Mouse (Mus musculus): Measurements from ENCODE around the gene Fhit. TPM values are rescaled to one million over a fixed set of nuclear protein-coding genes. Genes with fewer than 3 reads are reported as not detected.

The Fhit gene
- polyA plus RNA-seq, 1 experiment from 2014 or later, result 4.5 TPM

DNA sequence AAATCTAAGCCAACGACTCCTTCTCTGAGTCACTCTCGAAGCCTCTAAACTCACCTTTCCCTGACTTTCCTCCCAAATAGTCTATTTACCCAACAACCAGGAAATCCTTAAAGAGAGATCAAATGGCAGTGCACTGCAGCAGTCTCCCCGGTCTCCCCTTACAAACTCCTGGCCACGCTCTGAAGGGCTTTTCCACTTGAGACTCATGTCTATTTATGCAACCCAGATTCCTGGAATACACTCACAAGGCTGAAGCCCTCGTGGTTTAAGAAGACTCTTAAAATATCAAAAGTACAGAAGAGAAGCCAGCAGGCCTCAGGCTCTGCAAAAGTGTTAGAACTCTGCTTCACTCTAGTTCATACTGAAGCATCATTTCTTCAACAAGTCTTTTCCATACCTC lies 1155.6 kb downstream of the Fhit start:
- H3K27ac ChIP-seq (ENCODE audit: low read depth, low read length), result no peak overlapping the region
- no peak overlapping the region for H3K4me2 ChIP-seq (ENCODE audit: low read depth)
- no peak for DNase-seq (ENCODE audit: low spot score)
- ATAC-seq (ENCODE audit: insufficient read depth, low FRiP score, low TSS enrichment), result no peak
- H3K36me3 ChIP-seq (ENCODE audit: control insufficient read depth, insufficient read depth, low read length), result no peaks in the 10 kb centered on the region
- H3K4me3 ChIP-seq (ENCODE audit: low read depth, low read length), result no peak overlapping the region
- H3K9ac ChIP-seq (ENCODE audit: low read length), result no peak overlapping the region
- WGBS, result 83% methylated on average over 5 of the region's 5 CpGs
- no peaks in the 10 kb centered on the region for H3K9me3 ChIP-seq (ENCODE audit: control insufficient read depth, low read length)
- H3K27me3 ChIP-seq (ENCODE audit: control insufficient read depth, insufficient read depth, low read length), result no peaks in the 10 kb centered on the region
- no peaks in the 10 kb centered on the region for H3K4me1 ChIP-seq (ENCODE audit: control insufficient read depth, insufficient read depth, low read length)

DNA sequence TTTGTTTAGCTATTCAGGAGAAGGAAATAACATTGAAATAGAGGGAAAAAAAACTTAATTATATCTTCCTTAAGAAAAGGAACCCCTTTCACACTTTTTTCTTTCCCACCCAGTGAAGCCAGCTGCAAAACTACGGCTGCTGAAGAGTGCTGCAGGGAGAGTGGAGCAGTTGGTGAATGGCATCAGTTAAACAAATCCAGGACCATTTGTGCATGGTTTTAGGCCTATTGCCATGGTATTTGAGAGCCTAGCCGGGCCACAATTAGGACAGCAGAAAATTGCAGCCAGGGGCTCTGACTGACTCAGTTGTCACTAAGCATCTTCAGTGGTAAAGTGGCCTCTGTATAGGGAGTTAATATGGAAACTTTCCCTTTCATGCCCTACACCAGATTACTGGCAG lies 1158.0 kb downstream of the Fhit start:
- Histone ChIP-seq H3K4me2 (ENCODE audit: low read depth) (no peak overlapping the region), H3K9ac (ENCODE audit: low read length) (no peak overlapping the region), H3K27ac (ENCODE audit: low read depth, low read length) (no peak overlapping the region), H3K4me3 (ENCODE audit: low read depth, low read length) (no peak overlapping the region), H3K4me1 (ENCODE audit: control insufficient read depth, insufficient read depth, low read length) (no peaks in the 10 kb centered on the region), H3K9me3 (ENCODE audit: control insufficient read depth, low read length) (no peaks in the 10 kb centered on the region), H3K27me3 (ENCODE audit: control insufficient read depth, insufficient read depth, low read length) (no peaks in the 10 kb centered on the region), H3K36me3 (ENCODE audit: control insufficient read depth, insufficient read depth, low read length) (no peaks in the 10 kb centered on the region)
- ATAC-seq (ENCODE audit: insufficient read depth, low FRiP score, low TSS enrichment), result no peak
- no peak for DNase-seq (ENCODE audit: low spot score)
- 56% methylated on average over 2 of the region's 2 CpGs for WGBS

DNA sequence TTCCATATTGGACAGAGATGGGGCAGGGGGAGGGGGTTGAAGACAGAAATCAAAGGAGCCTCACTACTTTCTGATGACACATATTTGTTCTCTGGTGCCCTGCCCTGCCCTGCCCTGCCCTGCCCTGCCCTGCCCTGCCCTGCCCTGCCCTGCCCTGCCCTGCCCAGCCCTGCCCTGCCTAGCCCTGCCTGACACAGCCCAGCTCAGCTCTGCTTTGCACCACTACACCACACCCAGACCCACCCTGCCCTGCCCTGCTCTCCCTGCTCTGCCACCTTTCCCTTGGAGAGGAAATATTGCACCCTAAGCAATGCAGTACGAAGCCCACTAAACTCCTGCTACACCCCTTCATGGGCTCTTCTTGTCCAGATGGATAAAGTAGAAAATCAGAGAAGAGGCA lies 1171.2 kb downstream of the Fhit start:
- 88% methylated on average over 1 of the region's 1 CpGs for whole genome bisulfite sequencing
- no peaks in the 10 kb centered on the region for H3K36me3 ChIP-seq (ENCODE audit: control insufficient read depth, insufficient read depth, low read length)
- H3K4me1 ChIP-seq (ENCODE audit: control insufficient read depth, insufficient read depth, low read length), result no peaks in the 10 kb centered on the region
- DNase-seq (ENCODE audit: low spot score) (no peak), ATAC-seq (ENCODE audit: insufficient read depth, low FRiP score, low TSS enrichment) (no peak)
- no peak overlapping the region for H3K4me3 ChIP-seq (ENCODE audit: low read depth, low read length)
- H3K27me3 ChIP-seq (ENCODE audit: control insufficient read depth, insufficient read depth, low read length), result no peaks in the 10 kb centered on the region
- H3K9me3 ChIP-seq (ENCODE audit: control insufficient read depth, low read length), result no peaks in the 10 kb centered on the region
- H3K9ac ChIP-seq (ENCODE audit: low read length), result no peak overlapping the region
- H3K4me2 ChIP-seq (ENCODE audit: low read depth), result no peak overlapping the region
- H3K27ac ChIP-seq (ENCODE audit: low read depth, low read length), result no peak overlapping the region

DNA sequence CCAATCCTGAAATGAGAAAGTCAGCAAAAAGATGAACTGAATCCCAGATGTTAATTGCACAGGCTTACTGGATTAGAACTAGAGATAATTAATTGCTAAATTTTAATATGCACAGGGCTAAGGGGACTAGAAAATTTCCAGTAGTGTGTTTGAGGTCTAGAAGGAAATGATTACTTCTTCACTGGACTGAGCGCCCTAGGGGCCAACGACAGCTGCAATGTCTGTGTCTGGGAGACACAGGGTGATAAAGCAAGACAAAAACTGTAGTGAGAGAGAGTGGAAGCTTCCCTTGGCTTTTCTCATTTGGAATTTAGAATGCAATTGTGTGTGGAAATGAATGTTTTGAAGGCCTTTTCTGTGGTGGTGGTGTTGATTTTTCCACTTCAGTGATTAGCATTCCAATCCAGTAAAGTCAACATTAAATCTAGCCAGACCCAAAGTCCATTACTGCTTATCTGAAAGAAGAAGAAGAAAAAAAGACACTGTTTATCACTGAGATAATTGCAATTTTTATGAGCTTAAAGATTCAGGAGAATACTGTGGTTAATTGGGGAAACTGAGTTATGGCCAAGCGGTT lies 1184.8 kb downstream of the Fhit start:
- ATAC-seq (ENCODE audit: insufficient read depth, low FRiP score, low TSS enrichment), result no peak
- no peaks in the 10 kb centered on the region for H3K27me3 ChIP-seq (ENCODE audit: control insufficient read depth, insufficient read depth, low read length)
- 69% methylated on average over 3 of the region's 3 CpGs for WGBS

DNA sequence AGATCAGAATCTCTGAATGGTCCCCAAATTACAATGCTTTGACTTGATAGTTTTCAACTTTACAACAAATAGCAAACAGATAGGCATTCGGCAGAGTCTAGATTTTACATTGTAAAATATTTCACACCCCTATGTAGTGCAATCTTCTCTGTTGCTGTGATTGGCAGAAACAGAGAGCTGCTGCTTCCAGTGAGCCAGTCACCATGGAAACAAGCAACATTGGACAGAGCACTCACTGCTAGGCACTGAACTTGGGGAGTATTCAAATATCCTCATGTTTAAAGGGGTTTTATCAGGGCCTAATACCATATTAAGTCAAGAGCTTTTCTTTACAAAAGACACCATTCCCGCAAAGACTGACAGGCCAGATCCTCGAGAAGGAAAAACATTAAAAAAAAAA lies 1187.4 kb downstream of the Fhit start:
- no peak overlapping the region for H3K27ac ChIP-seq (ENCODE audit: low read depth, low read length)
- no peak overlapping the region for H3K4me2 ChIP-seq (ENCODE audit: low read depth)
- 75% methylated on average over 3 of the region's 3 CpGs for WGBS
- H3K4me1 ChIP-seq (ENCODE audit: control insufficient read depth, insufficient read depth, low read length), result no peaks in the 10 kb centered on the region
- no peak overlapping the region for H3K9ac ChIP-seq (ENCODE audit: low read length)
- no peak for DNase-seq (ENCODE audit: low spot score)
- no peaks in the 10 kb centered on the region for H3K9me3 ChIP-seq (ENCODE audit: control insufficient read depth, low read length)
- no peak overlapping the region for H3K4me3 ChIP-seq (ENCODE audit: low read depth, low read length)
- H3K36me3 ChIP-seq (ENCODE audit: control insufficient read depth, insufficient read depth, low read length), result no peaks in the 10 kb centered on the region
- no peaks in the 10 kb centered on the region for H3K27me3 ChIP-seq (ENCODE audit: control insufficient read depth, insufficient read depth, low read length)
- peak; percentile 50; the same call in 1 of the 2 replicates for ATAC-seq (ENCODE audit: insufficient read depth, low FRiP score, low TSS enrichment)

More for the DNA sequence above, 1184.8 kb downstream of the Fhit start:
- H3K9ac ChIP-seq (ENCODE audit: low read length), result no peak overlapping the region
- H3K4me1 ChIP-seq (ENCODE audit: control insufficient read depth, insufficient read depth, low read length), result no peaks in the 10 kb centered on the region
- H3K27ac ChIP-seq (ENCODE audit: low read depth, low read length), result no peak overlapping the region
- no peaks in the 10 kb centered on the region for H3K9me3 ChIP-seq (ENCODE audit: control insufficient read depth, low read length)
- no peak for DNase-seq (ENCODE audit: low spot score)
- no peak overlapping the region for H3K4me3 ChIP-seq (ENCODE audit: low read depth, low read length)
- H3K4me2 ChIP-seq (ENCODE audit: low read depth), result no peak overlapping the region
- no peaks in the 10 kb centered on the region for H3K36me3 ChIP-seq (ENCODE audit: control insufficient read depth, insufficient read depth, low read length)

DNA sequence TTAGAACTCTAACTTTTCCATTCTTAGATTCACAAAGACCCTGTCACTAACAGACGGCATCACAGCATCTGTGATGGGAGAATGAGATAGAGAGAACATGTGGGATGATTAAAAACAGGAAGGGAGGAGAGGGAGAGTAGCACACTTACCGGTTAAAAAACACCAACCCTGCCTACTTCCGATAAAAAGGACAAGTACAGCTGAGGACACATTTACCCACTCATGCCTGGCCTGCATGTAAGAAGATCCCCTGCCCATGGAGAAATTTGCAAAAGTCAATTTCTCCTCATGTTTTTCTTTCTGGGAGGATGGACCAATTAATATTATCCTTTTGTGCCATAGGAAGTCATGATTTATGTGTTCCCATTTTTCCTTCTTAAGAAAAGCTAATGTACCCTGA lies 1198.0 kb downstream of the Fhit start:
- Histone ChIP-seq H3K4me3 (ENCODE audit: low read depth, low read length) (no peak overlapping the region), H3K4me1 (ENCODE audit: control insufficient read depth, insufficient read depth, low read length) (no peaks in the 10 kb centered on the region), H3K9me3 (ENCODE audit: control insufficient read depth, low read length) (no peaks in the 10 kb centered on the region), H3K4me2 (ENCODE audit: low read depth) (no peak overlapping the region), H3K27me3 (ENCODE audit: control insufficient read depth, insufficient read depth, low read length) (no peaks in the 10 kb centered on the region), H3K27ac (ENCODE audit: low read depth, low read length) (no peak overlapping the region), H3K36me3 (ENCODE audit: control insufficient read depth, insufficient read depth, low read length) (no peaks in the 10 kb centered on the region), H3K9ac (ENCODE audit: low read length) (no peak overlapping the region)
- WGBS, result 78% methylated on average over 3 of the region's 3 CpGs
- ATAC-seq (ENCODE audit: insufficient read depth, low FRiP score, low TSS enrichment), result no peak
- DNase-seq (ENCODE audit: low spot score), result no peak

DNA sequence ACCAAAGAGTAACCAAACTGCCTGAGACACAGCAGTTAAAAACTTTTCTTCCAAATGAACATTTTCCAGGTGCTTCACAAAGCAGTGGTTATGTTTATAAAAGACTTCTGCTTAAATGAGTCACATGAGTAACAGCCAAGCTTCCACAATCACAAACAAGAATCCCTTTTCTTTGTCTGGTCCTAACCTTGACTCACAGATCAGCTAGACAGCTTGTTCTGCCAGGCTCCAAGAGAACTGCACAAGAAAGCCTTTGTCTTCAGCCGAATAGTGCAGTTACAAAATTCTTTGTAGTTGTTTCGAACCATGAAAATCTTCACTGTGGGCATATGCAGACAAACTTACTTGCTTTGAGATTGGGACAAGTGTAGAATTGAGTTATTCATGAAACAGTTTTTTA lies 1201.4 kb downstream of the Fhit start:
- H3K4me1 ChIP-seq (ENCODE audit: control insufficient read depth, insufficient read depth, low read length), result no peaks in the 10 kb centered on the region
- no peak overlapping the region for H3K4me2 ChIP-seq (ENCODE audit: low read depth)
- no peak overlapping the region for H3K27ac ChIP-seq (ENCODE audit: low read depth, low read length)
- no peaks in the 10 kb centered on the region for H3K9me3 ChIP-seq (ENCODE audit: control insufficient read depth, low read length)
- WGBS, result 54% methylated on average over 2 of the region's 2 CpGs
- no peaks in the 10 kb centered on the region for H3K36me3 ChIP-seq (ENCODE audit: control insufficient read depth, insufficient read depth, low read length)
- no peaks in the 10 kb centered on the region for H3K27me3 ChIP-seq (ENCODE audit: control insufficient read depth, insufficient read depth, low read length)
- H3K4me3 ChIP-seq (ENCODE audit: low read depth, low read length), result no peak overlapping the region
- DNase-seq (ENCODE audit: low spot score), result no peak
- no peak for ATAC-seq (ENCODE audit: insufficient read depth, low FRiP score, low TSS enrichment)
- H3K9ac ChIP-seq (ENCODE audit: low read length), result no peak overlapping the region

DNA sequence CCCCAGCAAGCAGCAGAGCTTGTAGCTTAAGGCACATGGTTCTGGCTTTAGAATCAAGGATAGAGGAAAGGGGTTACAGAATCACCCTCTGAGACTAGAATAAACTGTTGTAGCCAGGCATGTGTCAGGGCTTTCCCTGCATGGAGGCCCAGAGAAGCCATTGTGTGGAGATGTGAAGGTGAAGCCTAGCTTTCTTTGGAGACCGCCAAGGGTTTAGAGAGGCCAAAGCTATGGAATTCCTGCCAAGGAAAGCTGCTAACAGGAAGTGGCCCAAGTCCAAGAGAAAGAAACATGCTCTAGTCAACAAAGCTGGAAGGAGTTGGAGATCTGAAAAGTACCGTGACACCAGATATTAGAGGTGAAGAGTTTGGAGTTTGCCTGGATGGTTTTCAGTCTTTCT lies 1262.3 kb downstream of the Fhit start:
- no peaks in the 10 kb centered on the region for H3K36me3 ChIP-seq (ENCODE audit: control insufficient read depth, insufficient read depth, low read length)
- H3K9ac ChIP-seq (ENCODE audit: low read length), result no peak overlapping the region
- WGBS, result 95% methylated on average over 2 of the region's 2 CpGs
- DNase-seq (ENCODE audit: low spot score), result no peak
- no peak for ATAC-seq (ENCODE audit: insufficient read depth, low FRiP score, low TSS enrichment)
- H3K27me3 ChIP-seq (ENCODE audit: control insufficient read depth, insufficient read depth, low read length), result no peaks in the 10 kb centered on the region
- H3K4me2 ChIP-seq (ENCODE audit: low read depth), result no peak overlapping the region
- no peak overlapping the region for H3K4me3 ChIP-seq (ENCODE audit: low read depth, low read length)
- no peak overlapping the region for H3K27ac ChIP-seq (ENCODE audit: low read depth, low read length)
- no peaks in the 10 kb centered on the region for H3K9me3 ChIP-seq (ENCODE audit: control insufficient read depth, low read length)
- H3K4me1 ChIP-seq (ENCODE audit: control insufficient read depth, insufficient read depth, low read length), result no peaks in the 10 kb centered on the region

DNA sequence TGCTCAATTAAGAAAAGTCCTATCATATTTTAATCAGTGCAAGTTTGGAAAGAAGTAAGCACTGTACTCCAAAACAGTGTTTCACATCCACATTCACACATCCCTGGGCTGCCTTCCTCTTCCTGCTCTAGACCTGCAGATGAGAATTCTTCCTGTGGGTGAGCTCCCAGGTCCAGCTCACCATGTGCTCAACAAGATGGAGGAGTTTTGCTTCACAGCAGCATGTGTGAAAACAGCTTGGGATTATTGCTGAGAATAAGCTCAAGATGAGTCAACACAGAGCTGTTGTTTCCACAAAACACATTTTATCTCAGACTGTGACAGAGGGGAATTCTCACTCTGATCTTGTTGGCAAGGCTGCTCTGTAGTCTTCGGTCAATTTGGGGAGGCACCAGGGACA lies 1265.3 kb downstream of the Fhit start:
- Histone ChIP-seq H3K4me2 (ENCODE audit: low read depth) (no peak overlapping the region), H3K9ac (ENCODE audit: low read length) (no peak overlapping the region), H3K27ac (ENCODE audit: low read depth, low read length) (no peak overlapping the region), H3K27me3 (ENCODE audit: control insufficient read depth, insufficient read depth, low read length) (no peaks in the 10 kb centered on the region), H3K4me1 (ENCODE audit: control insufficient read depth, insufficient read depth, low read length) (no peaks in the 10 kb centered on the region), H3K4me3 (ENCODE audit: low read depth, low read length) (no peak overlapping the region), H3K36me3 (ENCODE audit: control insufficient read depth, insufficient read depth, low read length) (no peaks in the 10 kb centered on the region), H3K9me3 (ENCODE audit: control insufficient read depth, low read length) (no peaks in the 10 kb centered on the region)
- no peak for ATAC-seq (ENCODE audit: insufficient read depth, low FRiP score, low TSS enrichment)
- 92% methylated on average over 1 of the region's 1 CpGs for WGBS
- DNase-seq (ENCODE audit: low spot score), result no peak
